Mouse (Mus musculus): ENCODE data around the gene Snx12. TPM values are rescaled to one million over a fixed set of nuclear protein-coding genes. Genes with fewer than 3 reads are reported as not detected.
"Not testable (repeated sequence)": the region's sequence is repeated elsewhere in the genome, so short reads cannot be mapped to it uniquely, and the experiment has no call there.

The Snx12 gene
- polyA plus RNA-seq, 1 experiment from 2014 or later, result 39.0 TPM

DNA sequence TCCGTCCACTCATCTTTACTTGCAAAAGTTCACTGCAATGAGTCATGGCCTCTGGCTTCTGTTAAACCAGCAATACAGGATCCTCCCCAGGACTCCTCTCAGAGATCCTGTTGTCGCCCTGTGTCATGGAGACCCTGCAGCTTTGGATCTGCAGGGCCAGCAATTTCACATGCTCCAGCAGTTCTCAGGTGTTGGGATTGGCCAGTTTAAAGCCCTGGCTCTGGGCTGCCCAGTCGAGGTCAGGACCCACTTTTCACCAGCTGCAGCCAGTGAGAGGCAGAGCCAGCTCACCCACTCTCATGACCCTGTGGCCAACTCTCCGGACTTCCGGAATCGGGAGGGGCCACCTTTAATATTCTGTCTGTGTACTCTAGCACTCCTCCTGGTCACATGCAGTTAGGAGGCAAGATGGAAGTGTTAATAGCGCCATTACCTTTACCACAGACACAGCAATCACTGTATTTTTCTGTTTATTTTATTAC, 95.8 kb downstream of the Snx12 start:
- WGBS (ENCODE audit: insufficient replicate concordance), result 56% methylated on average over 7 of the region's 7 CpGs
- H3K9ac ChIP-seq (ENCODE audit: low read depth, low read length), result no peak overlapping the region
- no peak overlapping the region for H3K27ac ChIP-seq (ENCODE audit: low read depth, low read length)
- no peak for ATAC-seq (replicated peaks; ENCODE audit: insufficient number of reproducible peaks, low FRiP score, low TSS enrichment)
- no peaks in the 10 kb centered on the region for H3K9me3 ChIP-seq (replicated peaks; ENCODE audit: control insufficient read depth, low read length)
- no peaks in the 10 kb centered on the region for H3K4me1 ChIP-seq (ENCODE audit: control insufficient read depth, insufficient read depth, low read length)
- H3K36me3 ChIP-seq (ENCODE audit: control insufficient read depth, insufficient read depth, low read length), result no peaks in the 10 kb centered on the region
- no peak overlapping the region; the same call in 1 of the 2 replicates for H3K4me2 ChIP-seq
- H3K4me3 ChIP-seq (ENCODE audit: low read depth, low read length), result no peak overlapping the region
- H3K27me3 ChIP-seq (ENCODE audit: control insufficient read depth, insufficient read depth, low read length), result no peaks in the 10 kb centered on the region

DNA sequence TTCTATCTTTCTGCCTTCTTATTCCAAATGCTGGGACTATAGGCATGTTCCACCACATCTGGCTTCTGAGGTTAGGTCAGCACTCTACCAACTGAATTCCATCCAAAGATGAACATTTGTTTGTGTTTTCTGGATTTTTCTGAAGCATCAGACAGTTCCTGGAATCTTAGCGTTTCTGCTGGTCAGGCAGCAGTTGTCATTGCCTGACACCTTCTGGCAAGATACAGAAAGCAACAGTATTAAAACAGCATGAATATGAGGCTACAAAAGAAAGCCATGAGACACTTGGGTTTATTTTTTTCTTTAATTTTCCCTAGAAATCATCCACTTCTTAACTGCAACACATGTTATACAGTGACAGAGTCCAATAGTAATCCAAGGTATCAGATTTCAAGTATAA, 101.8 kb downstream of the Snx12 start:
- Histone ChIP-seq H3K4me2 (no peak overlapping the region), H3K4me1 (ENCODE audit: control insufficient read depth, insufficient read depth, low read length) (no peaks in the 10 kb centered on the region), H3K27ac (ENCODE audit: low read depth, low read length) (no peak overlapping the region), H3K9me3 (replicated peaks; ENCODE audit: control insufficient read depth, low read length) (no peaks in the 10 kb centered on the region), H3K27me3 (ENCODE audit: control insufficient read depth, insufficient read depth, low read length) (no peaks in the 10 kb centered on the region), H3K9ac (ENCODE audit: low read depth, low read length) (no peak overlapping the region), H3K36me3 (ENCODE audit: control insufficient read depth, insufficient read depth, low read length) (no peaks in the 10 kb centered on the region), H3K4me3 (ENCODE audit: low read depth, low read length) (no peak overlapping the region)
- WGBS (ENCODE audit: insufficient replicate concordance), result 77% methylated on average over 1 of the region's 1 CpGs
- no peak for ATAC-seq (replicated peaks; ENCODE audit: insufficient number of reproducible peaks, low FRiP score, low TSS enrichment)

DNA sequence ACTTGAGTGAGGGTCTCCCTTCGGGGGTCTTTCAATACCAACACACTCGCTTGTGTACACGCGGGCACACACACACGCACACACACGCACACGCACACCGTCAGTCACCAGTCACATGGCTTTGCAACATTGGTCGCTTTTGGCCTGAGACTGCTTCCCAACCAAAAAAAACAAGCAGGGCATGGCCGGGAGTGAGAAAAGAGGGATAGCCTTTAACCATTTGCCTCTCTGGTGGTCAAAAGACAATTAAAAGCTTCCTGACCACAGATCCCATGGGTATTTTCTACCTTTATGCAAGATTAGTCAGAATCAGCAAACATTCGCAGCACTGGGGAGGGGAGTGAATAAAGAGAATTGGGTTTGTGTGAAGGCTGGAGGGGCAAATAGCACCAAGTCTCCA, 136.4 kb downstream of the Snx12 start, which contains the start of gene Slc7a3:
Slc7a3 (minus strand) TSS at position 101 of the 400 bp plus-strand sequence.
- H3K4me3 ChIP-seq (ENCODE audit: low read depth, low read length), result peak within 1 kb of the TSS; percentile 30
- WGBS (ENCODE audit: insufficient replicate concordance), result 32% methylated on average over 11 of the region's 11 CpGs
- no peaks in the 10 kb centered on the region for H3K36me3 ChIP-seq (ENCODE audit: control insufficient read depth, insufficient read depth, low read length)
- no peak within 1 kb of the TSS for H3K27ac ChIP-seq (ENCODE audit: low read depth, low read length)
- peak within 1 kb of the TSS; percentile 66 for H3K4me2 ChIP-seq
- no peak for ATAC-seq (replicated peaks; ENCODE audit: insufficient number of reproducible peaks, low FRiP score, low TSS enrichment)
- H3K9ac ChIP-seq (ENCODE audit: low read depth, low read length), result no peak within 1 kb of the TSS
- no peaks in the 10 kb centered on the region for H3K9me3 ChIP-seq (replicated peaks; ENCODE audit: control insufficient read depth, low read length)
- peaks cover 3% of the 10 kb centered on the region; the same call in 1 of the 2 replicates for H3K27me3 ChIP-seq (ENCODE audit: control insufficient read depth, insufficient read depth, low read length)
- H3K4me1 ChIP-seq (ENCODE audit: control insufficient read depth, insufficient read depth, low read length), result no peaks in the 10 kb centered on the region

DNA sequence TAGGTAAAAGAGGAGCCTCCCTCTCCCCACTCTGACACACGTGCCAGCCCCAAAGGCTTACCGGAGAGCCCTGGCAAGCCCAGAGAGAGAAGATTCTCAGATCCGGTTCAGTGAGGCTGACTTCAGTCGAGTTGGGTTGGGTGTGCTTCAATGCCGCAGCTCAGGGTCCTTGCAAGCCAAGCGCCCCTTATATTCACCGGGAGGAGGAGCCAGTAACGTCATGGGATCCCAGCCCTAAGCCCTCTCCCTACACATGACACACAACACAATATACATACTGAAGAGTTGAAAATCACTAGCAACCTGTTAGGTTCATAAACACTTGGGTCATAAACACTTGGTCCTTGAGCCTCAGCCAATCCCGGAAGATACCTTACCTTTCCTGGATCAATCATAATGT, 137.2 kb downstream of the Snx12 start:
- WGBS (ENCODE audit: insufficient replicate concordance), result 21% methylated on average over 7 of the region's 9 CpGs
- Histone ChIP-seq H3K4me2 (peak overlapping the region; percentile 66), H3K4me3 (ENCODE audit: low read depth, low read length) (peak overlapping the region; percentile 30)
- H3K9me3 ChIP-seq (replicated peaks; ENCODE audit: control insufficient read depth, low read length); H3K36me3 ChIP-seq (ENCODE audit: control insufficient read depth, insufficient read depth, low read length); H3K4me1 ChIP-seq (ENCODE audit: control insufficient read depth, insufficient read depth, low read length); H3K27ac ChIP-seq (ENCODE audit: low read depth, low read length); ATAC-seq (replicated peaks; ENCODE audit: insufficient number of reproducible peaks, low FRiP score, low TSS enrichment); H3K27me3 ChIP-seq (ENCODE audit: control insufficient read depth, insufficient read depth, low read length); H3K9ac ChIP-seq (ENCODE audit: low read depth, low read length): not testable (repeated sequence)

DNA sequence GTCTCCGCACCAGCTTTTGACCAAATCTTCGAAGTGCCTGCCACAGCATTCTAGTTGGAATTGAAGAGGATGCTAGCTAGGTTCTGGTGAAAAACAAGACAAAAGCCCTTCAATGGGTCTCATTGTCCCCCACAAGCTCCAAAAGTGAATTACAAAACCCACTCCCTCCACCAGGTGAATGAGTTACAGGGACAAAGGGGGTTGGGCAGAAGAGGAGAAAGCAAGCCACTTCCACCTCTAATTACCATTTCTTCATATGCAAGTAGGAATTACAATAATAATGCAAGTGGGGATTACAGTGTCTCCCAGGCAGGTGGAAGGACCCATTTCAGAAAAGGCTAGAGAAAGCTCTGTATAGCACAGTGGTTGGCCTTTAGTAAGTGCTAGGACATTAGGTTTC, 138.2 kb downstream of the Snx12 start:
- Histone ChIP-seq H3K27ac (ENCODE audit: low read depth, low read length) (no peak overlapping the region), H3K4me3 (ENCODE audit: low read depth, low read length) (no peak overlapping the region), H3K4me1 (ENCODE audit: control insufficient read depth, insufficient read depth, low read length) (no peaks in the 10 kb centered on the region), H3K36me3 (ENCODE audit: control insufficient read depth, insufficient read depth, low read length) (no peaks in the 10 kb centered on the region), H3K27me3 (ENCODE audit: control insufficient read depth, insufficient read depth, low read length) (peaks cover 3% of the 10 kb centered on the region; the same call in 1 of the 2 replicates), H3K4me2 (no peak overlapping the region; the same call in 1 of the 2 replicates), H3K9ac (ENCODE audit: low read depth, low read length) (no peak overlapping the region), H3K9me3 (replicated peaks; ENCODE audit: control insufficient read depth, low read length) (no peaks in the 10 kb centered on the region)
- ATAC-seq (replicated peaks; ENCODE audit: insufficient number of reproducible peaks, low FRiP score, low TSS enrichment), result no peak
- WGBS (ENCODE audit: insufficient replicate concordance), result 56% methylated on average over 2 of the region's 2 CpGs

DNA sequence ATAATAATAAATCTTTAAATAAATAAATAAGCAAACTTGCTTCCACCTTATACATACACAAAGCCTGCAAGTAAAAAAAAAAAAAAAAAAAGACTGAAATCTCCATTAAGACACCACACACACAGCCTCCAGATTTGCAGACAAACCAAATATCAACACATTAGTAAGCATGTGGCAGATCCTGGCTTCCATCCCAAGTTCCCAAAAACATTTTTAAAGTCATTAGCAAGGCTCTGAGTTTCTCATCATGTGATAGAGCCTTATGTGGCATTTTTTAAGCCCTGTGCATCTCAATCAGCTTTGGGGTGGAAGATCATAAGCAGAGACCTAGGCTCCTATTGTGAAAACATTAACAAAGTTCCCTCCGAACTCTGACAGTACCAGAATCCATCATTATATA, 157.1 kb downstream of the Snx12 start:
- Histone ChIP-seq H3K4me1 (ENCODE audit: control insufficient read depth, insufficient read depth, low read length) (no peaks in the 10 kb centered on the region), H3K9ac (ENCODE audit: low read depth, low read length) (no peak overlapping the region), H3K9me3 (replicated peaks; ENCODE audit: control insufficient read depth, low read length) (no peaks in the 10 kb centered on the region), H3K27me3 (ENCODE audit: control insufficient read depth, insufficient read depth, low read length) (no peaks in the 10 kb centered on the region), H3K27ac (ENCODE audit: low read depth, low read length) (no peak overlapping the region), H3K4me3 (ENCODE audit: low read depth, low read length) (no peak overlapping the region), H3K4me2 (no peak overlapping the region), H3K36me3 (ENCODE audit: control insufficient read depth, insufficient read depth, low read length) (no peaks in the 10 kb centered on the region)
- no peak for ATAC-seq (replicated peaks; ENCODE audit: insufficient number of reproducible peaks, low FRiP score, low TSS enrichment)
- WGBS (ENCODE audit: insufficient replicate concordance), result 70% methylated on average over 1 of the region's 1 CpGs

DNA sequence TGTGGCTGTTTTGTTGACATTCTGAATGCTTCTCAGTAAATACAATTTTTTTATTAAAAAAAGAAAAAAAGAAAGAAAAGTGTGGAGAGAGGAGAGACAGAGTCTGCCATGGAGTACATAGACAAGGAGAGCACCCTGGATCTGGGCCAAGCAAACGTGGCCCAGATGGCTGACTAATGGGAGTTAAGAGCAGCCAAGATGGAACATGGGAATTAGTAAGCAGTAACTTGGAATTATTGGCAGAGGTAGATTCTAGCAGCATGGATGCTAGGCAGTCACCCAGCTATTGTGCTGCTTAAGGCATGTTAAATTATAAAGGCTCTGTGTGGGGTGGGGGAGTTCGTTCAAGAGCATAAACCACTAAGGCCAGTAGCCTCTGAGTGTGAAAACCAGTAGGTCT, 158.9 kb downstream of the Snx12 start:
- Histone ChIP-seq H3K9ac (ENCODE audit: low read depth, low read length) (no peak overlapping the region), H3K4me1 (ENCODE audit: control insufficient read depth, insufficient read depth, low read length) (no peaks in the 10 kb centered on the region), H3K9me3 (replicated peaks; ENCODE audit: control insufficient read depth, low read length) (no peaks in the 10 kb centered on the region), H3K27me3 (ENCODE audit: control insufficient read depth, insufficient read depth, low read length) (no peaks in the 10 kb centered on the region), H3K36me3 (ENCODE audit: control insufficient read depth, insufficient read depth, low read length) (no peaks in the 10 kb centered on the region), H3K4me2 (no peak overlapping the region), H3K27ac (ENCODE audit: low read depth, low read length) (no peak overlapping the region), H3K4me3 (ENCODE audit: low read depth, low read length) (no peak overlapping the region)
- no peak for ATAC-seq (replicated peaks; ENCODE audit: insufficient number of reproducible peaks, low FRiP score, low TSS enrichment)
- 70% methylated on average over 2 of the region's 2 CpGs for WGBS (ENCODE audit: insufficient replicate concordance)

DNA sequence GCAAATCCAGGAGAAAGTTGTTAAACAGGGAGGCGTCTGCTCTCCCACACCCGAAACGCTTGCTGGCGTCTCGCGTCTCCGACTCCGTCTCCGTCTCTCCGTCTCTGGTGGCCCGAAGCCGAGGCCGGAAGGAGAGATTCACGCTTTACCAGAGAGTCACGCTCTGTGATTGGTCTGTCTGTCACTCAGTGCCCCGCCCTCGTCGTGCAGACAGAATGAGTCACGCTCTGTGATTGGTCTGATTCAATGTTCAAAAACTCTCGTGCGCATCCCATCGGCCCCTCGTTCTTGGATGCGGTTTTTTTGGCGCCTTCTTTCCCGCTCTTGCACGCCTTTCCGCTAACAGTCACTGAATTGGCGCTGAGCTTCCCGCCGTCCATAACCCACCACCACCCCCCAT, 162.8 kb downstream of the Snx12 start, which contains the start of gene Tex11:
Tex11 (minus strand) TSS at position 127 of the 400 bp plus-strand sequence.
- no peak within 1 kb of the TSS for H3K4me2 ChIP-seq
- no peak for ATAC-seq (replicated peaks; ENCODE audit: insufficient number of reproducible peaks, low FRiP score, low TSS enrichment)
- H3K27me3 ChIP-seq (ENCODE audit: control insufficient read depth, insufficient read depth, low read length), result no peaks in the 10 kb centered on the region
- no peak within 1 kb of the TSS for H3K27ac ChIP-seq (ENCODE audit: low read depth, low read length)
- no peaks in the 10 kb centered on the region for H3K9me3 ChIP-seq (replicated peaks; ENCODE audit: control insufficient read depth, low read length)
- 80% methylated on average over 31 of the region's 31 CpGs for WGBS (ENCODE audit: insufficient replicate concordance)
- H3K4me3 ChIP-seq (ENCODE audit: low read depth, low read length), result no peak within 1 kb of the TSS
- no peak within 1 kb of the TSS for H3K9ac ChIP-seq (ENCODE audit: low read depth, low read length)
- no peaks in the 10 kb centered on the region for H3K4me1 ChIP-seq (ENCODE audit: control insufficient read depth, insufficient read depth, low read length)
- H3K36me3 ChIP-seq (ENCODE audit: control insufficient read depth, insufficient read depth, low read length), result no peaks in the 10 kb centered on the region
